Mouse (Mus musculus): ENCODE results near the gene Klhl10. TPM values are rescaled to one million over a fixed set of nuclear protein-coding genes. Genes with fewer than 3 reads are reported as not detected.
A peak's percentile ranks its signal among the peaks of the same experiment; 100 is the strongest.

Gene Klhl10
- polyA plus RNA-seq, 1 experiment from 2014 or later: 0.51 TPM

DNA sequence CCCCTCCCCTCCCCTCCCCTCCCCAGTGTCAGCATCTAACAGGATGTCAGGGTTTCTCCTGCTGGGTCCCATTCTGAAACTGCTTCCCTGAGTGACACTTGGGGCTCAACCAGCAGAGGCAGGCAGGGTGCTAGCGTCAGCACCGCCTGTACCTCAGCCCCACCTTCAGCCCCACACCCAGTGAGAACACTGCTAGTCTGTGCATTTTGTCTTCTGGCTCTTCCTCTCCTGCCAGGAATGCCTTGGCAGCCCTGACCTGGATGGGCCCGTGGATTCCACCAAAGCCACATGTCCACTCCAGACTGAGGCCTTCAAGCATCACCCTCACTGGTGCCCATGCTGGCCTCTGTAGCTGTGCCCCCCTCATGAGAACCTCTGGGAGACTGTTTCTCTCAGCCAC is 32.0 kb upstream of the Klhl10 start:
- Histone ChIP-seq H3K36me3 (peaks cover 6% of the 10 kb centered on the region), H3K4me2 (no peak overlapping the region), H3K27ac (no peak overlapping the region), H3K4me3 (replicated peaks) (no peak overlapping the region), H3K9me3 (no peaks in the 10 kb centered on the region), H3K9ac (no peak overlapping the region), H3K4me1 (peaks cover 30% of the 10 kb centered on the region), H3K27me3 (replicated peaks) (no peaks in the 10 kb centered on the region)
- WGBS: 67% methylated on average over 3 of the region's 3 CpGs
- ATAC-seq (ENCODE audit: insufficient read depth, low FRiP score, low read depth): no peak

DNA sequence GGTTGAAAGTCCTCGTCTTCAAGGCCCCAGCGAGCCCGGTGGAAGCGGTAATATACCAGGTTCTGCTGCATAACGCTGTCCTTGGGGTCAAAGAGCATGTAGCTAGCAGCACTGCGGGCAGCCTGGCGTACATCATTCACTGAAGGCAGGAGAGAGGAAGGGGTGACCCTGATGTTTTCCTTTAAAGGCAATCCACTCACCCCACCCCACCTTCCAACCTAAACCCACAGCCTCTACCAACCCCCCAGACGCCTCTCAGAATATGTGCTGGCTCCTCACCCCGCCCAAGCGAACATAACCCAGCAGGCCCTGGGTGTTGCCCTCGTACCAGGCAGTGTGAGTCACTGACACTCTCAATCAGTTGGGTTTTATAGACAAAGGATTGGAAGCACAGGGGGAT is 30.0 kb upstream of the Klhl10 start:
- ATAC-seq (ENCODE audit: insufficient read depth, low FRiP score, low read depth): no peak
- Histone ChIP-seq H3K9ac (no peak overlapping the region), H3K4me3 (replicated peaks) (peak overlapping the region; percentile 8; the same call in 1 of the 2 replicates)

DNA sequence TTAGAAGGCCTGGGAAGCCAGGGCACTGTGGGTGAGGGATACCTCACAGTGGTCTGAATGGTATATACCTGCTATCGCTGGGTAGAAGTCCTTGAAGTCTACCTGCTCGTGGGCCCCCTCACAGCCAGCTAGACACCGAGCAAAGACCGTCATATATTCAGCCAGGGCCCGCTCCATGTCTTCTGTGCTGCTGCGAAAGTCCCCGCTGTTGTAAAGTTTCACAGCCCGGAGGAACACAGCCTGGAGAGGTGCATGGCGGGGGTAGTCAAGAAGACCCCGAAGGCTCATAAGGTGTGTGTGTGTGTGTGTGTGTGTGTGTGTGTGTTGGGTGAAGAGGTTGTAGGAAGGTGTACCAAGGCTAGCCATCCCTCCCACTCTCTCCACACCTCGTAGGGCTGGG is 28.2 kb upstream of the Klhl10 start:
- H3K4me1 ChIP-seq: peaks cover 32% of the 10 kb centered on the region
- no peaks in the 10 kb centered on the region for H3K27me3 ChIP-seq (replicated peaks)
- no peaks in the 10 kb centered on the region for H3K9me3 ChIP-seq
- peak overlapping the region; percentile 79 for H3K4me3 ChIP-seq (replicated peaks)
- whole genome bisulfite sequencing: 63% methylated on average over 11 of the region's 11 CpGs
- no peak for ATAC-seq (ENCODE audit: insufficient read depth, low FRiP score, low read depth)
- H3K9ac ChIP-seq: peak overlapping the region; percentile 73
- H3K36me3 ChIP-seq: peaks cover 6% of the 10 kb centered on the region
- peak overlapping the region; percentile 96; the same call in 1 of the 2 replicates for H3K27ac ChIP-seq
- H3K4me2 ChIP-seq: peak overlapping the region; percentile 78

More for the DNA sequence above, 30.0 kb upstream of the Klhl10 start:
- H3K27ac ChIP-seq: peak overlapping the region; percentile 57; the same call in 1 of the 2 replicates
- H3K36me3 ChIP-seq: peaks cover 6% of the 10 kb centered on the region
- peaks cover 30% of the 10 kb centered on the region for H3K4me1 ChIP-seq
- no peaks in the 10 kb centered on the region for H3K9me3 ChIP-seq
- peak overlapping the region; percentile 78 for H3K4me2 ChIP-seq
- WGBS: 49% methylated on average over 11 of the region's 11 CpGs
- no peaks in the 10 kb centered on the region for H3K27me3 ChIP-seq (replicated peaks)

DNA sequence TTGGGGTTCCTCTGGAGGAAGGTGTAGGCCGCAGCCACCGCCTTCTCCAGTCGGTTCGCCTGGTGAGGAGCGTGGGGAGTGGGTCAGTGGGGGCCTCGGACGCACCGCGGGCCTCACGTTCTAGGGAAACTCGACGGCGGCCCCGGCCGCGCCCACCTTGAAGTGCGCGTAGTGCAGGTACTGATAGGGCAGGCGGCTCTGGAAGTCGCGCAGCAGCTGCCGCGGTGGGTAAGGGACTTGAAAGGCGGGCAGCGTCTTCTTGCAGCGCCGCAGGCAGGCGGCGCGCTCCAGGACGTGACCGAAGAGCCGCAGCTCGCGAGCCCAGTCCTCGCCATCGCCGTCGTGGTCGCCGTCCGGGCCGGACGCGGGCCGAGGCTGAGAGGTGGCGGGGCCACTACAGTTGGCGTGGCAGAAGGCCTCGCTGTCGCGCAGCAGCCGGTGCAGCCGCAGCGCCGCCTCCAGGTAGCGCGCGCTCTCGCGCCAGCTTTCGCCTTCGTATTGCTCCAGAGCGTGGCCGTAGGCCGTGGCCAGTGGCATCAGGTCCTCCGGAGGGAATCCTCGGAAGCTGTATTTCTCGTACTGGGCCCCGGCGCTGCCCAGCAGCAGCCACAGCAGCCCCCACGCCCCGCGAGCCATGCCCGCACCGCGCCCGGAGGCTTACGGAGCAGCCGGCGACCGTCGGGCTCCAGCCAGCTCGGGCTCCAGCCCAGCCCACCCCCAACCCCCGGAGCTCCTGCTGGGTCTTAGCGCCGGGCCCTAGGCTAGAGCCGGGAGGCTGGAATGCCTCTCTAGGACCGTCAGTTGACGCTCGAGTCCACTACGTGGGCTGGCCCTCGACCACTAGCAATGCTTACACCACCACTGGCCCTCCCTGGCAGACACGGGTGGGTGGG is 27.4 kb upstream of the Klhl10 start, which contains the start of gene P3h4:
P3h4 (minus strand) TSS at position 816 of the 893 bp plus-strand sequence.
- peak within 1 kb of the TSS; percentile 96 for H3K27ac ChIP-seq
- no peaks in the 10 kb centered on the region for H3K9me3 ChIP-seq
- peak; percentile 93 for ATAC-seq (ENCODE audit: insufficient read depth, low FRiP score, low read depth)
- H3K9ac ChIP-seq: peak within 1 kb of the TSS; percentile 73
- peaks cover 32% of the 10 kb centered on the region for H3K4me1 ChIP-seq
- 1% methylated on average over 93 of the region's 93 CpGs for WGBS
- peak within 1 kb of the TSS; percentile 79 for H3K4me3 ChIP-seq (replicated peaks)
- H3K4me2 ChIP-seq: peak within 1 kb of the TSS; percentile 78
- no peaks in the 10 kb centered on the region for H3K27me3 ChIP-seq (replicated peaks)
- peaks cover 1% of the 10 kb centered on the region for H3K36me3 ChIP-seq

DNA sequence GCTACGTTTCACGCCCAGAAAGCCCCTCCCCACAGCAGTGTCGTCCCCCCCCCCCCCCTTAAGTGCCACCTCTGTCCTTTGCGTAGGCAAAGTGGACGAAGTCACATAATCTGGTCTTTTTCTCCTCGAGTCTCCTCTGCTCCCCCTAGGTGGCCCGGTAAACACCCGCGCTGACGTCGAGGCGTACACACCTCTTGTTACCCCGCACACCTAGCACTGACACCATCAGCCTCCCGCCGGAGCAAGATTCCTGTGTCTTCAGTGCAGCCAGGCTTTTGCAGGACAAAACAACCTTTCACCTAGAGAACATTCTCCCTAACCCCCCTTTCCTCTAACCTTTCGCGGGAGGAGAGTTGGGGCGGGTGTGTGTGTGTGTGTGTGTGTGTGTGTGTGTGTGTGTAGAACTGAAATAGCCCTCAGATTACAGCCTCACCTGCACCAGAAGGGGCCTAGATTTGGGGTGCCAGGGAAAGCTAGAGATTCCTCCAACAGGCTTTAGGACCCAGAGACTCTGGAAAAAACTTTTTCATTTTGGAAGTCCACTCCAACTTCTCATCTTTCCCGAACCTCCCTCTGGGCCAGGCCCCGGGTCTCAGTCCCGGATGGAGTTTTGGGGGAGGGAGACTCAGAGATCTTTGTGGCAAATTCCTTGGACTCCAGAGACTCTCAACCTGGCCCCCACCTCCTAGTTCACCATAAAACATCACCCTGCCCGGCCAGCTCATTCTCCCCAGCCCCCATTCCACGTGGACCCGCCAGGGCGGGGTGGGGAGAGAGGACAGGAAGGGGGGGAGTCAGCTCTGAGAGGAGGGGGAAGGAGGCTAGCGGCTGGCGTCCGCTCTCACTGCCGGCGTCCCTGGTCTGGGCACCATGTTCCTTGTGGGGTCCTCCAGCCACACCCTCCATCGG is 26.5 kb upstream of the Klhl10 start, which contains the start of gene Fkbp10:
Fkbp10 (plus strand) TSS at position 784 of the 909 bp plus-strand sequence.
- Histone ChIP-seq H3K4me1 (peaks cover 32% of the 10 kb centered on the region), H3K36me3 (no peaks in the 10 kb centered on the region), H3K9me3 (no peaks in the 10 kb centered on the region), H3K27me3 (replicated peaks) (no peaks in the 10 kb centered on the region), H3K9ac (peak within 1 kb of the TSS; percentile 73), H3K27ac (peak within 1 kb of the TSS; percentile 96), H3K4me2 (peak within 1 kb of the TSS; percentile 78), H3K4me3 (replicated peaks) (peak within 1 kb of the TSS; percentile 79)
- WGBS: 1% methylated on average over 31 of the region's 31 CpGs
- peak; percentile 29 for ATAC-seq (ENCODE audit: insufficient read depth, low FRiP score, low read depth)

DNA sequence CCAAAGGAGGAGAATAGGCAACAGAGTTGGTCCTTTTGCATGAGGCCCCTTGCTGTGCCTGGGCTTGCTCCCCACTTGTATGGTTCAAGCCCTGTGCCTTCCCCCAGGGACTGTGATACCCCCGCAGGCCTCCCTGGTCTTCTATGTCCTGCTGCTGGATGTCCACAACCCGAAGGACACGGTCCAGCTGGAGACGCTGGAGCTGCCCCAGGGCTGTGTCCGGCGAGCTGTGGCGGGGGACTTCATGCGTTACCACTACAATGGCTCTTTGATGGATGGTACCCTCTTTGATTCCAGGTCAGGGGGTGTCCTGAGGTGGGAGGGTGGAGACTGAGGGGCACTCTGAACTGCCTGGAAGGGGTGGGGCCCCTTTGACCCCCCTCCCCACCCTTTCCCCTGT is 20.2 kb upstream of the Klhl10 start:
- Histone ChIP-seq H3K4me2 (no peak overlapping the region), H3K27ac (no peak overlapping the region), H3K4me3 (replicated peaks) (no peak overlapping the region), H3K27me3 (replicated peaks) (no peaks in the 10 kb centered on the region), H3K36me3 (peaks cover 17% of the 10 kb centered on the region), H3K4me1 (0 out of 2 replicates have a peak, but pooled peaks cover 3% of the 10 kb centered on the region), H3K9ac (no peak overlapping the region), H3K9me3 (no peaks in the 10 kb centered on the region)
- no peak for ATAC-seq (ENCODE audit: insufficient read depth, low FRiP score, low read depth)
- WGBS: 78% methylated on average over 8 of the region's 8 CpGs

DNA sequence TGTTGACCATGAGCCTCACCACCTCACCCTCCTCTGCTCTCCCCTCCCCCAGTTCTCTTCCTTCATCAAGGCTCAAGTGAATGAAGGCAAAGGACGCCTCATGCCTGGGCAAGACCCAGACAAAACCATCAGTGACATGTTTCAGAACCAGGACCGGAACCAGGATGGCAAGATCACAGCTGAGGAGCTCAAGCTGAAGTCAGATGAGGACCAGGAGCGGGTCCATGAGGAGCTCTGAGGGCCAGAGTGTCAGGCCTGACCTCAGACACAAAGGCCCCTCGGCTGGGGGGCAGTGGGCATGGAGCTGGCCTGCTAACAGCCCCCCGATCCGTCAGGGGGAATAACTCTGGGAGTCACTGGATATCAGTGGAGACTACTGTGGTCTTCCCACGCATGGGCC is 17.9 kb upstream of the Klhl10 start:
- WGBS: 90% methylated on average over 7 of the region's 7 CpGs

DNA sequence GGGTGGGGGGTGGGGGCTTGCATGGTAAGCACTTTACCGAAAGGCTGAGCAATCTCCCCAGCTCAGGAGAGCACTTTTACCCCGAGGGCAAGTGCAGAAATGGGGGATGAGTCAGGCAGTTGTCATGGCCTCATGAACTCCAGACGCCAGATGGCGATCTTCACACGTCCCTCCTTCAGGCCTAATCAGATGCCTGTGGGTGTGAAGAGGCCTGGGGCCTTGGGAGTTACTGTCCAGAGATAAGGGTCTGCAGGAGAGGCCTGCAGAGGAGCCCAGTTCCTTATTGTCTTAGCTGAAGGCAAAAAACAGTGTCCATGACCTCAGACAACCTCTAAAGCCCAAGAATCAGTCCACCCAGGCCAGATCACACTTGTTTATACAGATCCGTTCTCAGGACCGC is 15.9 kb upstream of the Klhl10 start:
- Histone ChIP-seq H3K27ac (no peak overlapping the region), H3K4me2 (no peak overlapping the region), H3K4me3 (replicated peaks) (no peak overlapping the region), H3K36me3 (peaks cover 20% of the 10 kb centered on the region), H3K27me3 (replicated peaks) (no peaks in the 10 kb centered on the region), H3K4me1 (no peaks in the 10 kb centered on the region), H3K9me3 (no peaks in the 10 kb centered on the region), H3K9ac (no peak overlapping the region)
- no peak for ATAC-seq (ENCODE audit: insufficient read depth, low FRiP score, low read depth)
- 23% methylated on average over 7 of the region's 7 CpGs for WGBS

More for the DNA sequence above, 17.9 kb upstream of the Klhl10 start:
- Histone ChIP-seq H3K27ac (no peak overlapping the region), H3K4me3 (replicated peaks) (no peak overlapping the region), H3K36me3 (peaks cover 17% of the 10 kb centered on the region), H3K4me1 (no peaks in the 10 kb centered on the region), H3K27me3 (replicated peaks) (no peaks in the 10 kb centered on the region), H3K4me2 (no peak overlapping the region), H3K9ac (no peak overlapping the region), H3K9me3 (no peaks in the 10 kb centered on the region)
- ATAC-seq (ENCODE audit: insufficient read depth, low FRiP score, low read depth): no peak

DNA sequence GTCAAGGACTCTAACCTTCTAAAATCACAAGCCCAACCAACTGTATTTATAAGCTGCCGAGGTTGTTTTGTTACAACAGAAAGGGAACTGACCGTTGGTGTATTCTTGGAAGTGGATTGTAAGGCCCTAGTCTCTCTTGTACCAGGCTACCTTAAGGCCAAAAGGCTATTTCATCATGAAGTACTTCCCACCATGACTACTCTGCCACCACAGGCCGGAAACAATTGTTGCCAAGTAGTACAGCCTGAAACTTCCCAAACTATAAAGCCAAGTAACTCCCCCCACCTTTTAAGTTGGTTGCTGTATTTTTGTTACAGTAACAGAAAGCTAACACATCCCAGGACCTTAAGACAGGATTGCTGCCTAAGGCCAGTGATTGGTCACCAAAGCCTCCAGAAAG is 14.9 kb upstream of the Klhl10 start:
- Histone ChIP-seq H3K36me3 (peaks cover 21% of the 10 kb centered on the region), H3K9ac (no peak overlapping the region), H3K27ac (no peak overlapping the region), H3K4me2 (no peak overlapping the region), H3K4me3 (replicated peaks) (no peak overlapping the region), H3K27me3 (replicated peaks) (no peaks in the 10 kb centered on the region), H3K9me3 (no peaks in the 10 kb centered on the region), H3K4me1 (no peaks in the 10 kb centered on the region)
- ATAC-seq (ENCODE audit: insufficient read depth, low FRiP score, low read depth): no peak
- WGBS: 78% methylated on average over 3 of the region's 3 CpGs

DNA sequence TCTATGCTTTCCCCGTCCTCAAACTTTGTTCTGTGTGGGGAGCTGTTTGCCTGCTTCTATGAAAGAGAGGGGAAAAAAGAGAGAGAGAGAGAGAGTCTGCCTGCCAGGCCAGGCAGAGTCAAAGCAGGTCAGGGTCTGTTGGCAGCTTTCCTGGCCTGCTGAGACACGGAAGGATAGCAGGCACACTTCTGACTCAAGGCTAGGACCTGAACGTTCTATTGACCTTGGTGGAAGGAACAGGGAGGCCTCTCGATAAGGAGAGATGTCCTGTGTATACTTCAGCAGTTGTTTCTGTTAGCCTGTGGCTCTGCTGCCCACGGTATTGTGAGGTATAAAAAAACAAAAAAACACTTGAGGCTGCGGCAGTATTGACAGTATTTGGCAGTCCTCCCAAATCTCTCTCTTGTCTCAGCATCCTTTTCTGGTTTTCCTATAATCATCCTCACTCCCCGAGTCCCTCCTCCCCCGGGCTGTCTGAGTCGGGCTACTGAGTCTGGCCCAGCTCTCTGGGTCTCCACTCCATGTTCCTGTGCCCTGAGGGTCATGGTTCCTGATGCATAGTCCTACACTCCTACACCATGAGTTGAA is 13.0 kb upstream of the Klhl10 start:
- Histone ChIP-seq H3K9me3 (no peaks in the 10 kb centered on the region), H3K4me1 (no peaks in the 10 kb centered on the region), H3K4me3 (replicated peaks) (no peak overlapping the region), H3K27me3 (replicated peaks) (no peaks in the 10 kb centered on the region), H3K4me2 (no peak overlapping the region), H3K9ac (no peak overlapping the region), H3K27ac (peak overlapping the region; percentile 22; the same call in 1 of the 2 replicates), H3K36me3 (peaks cover 19% of the 10 kb centered on the region)
- no peak for ATAC-seq (ENCODE audit: insufficient read depth, low FRiP score, low read depth)
- 56% methylated on average over 9 of the region's 9 CpGs for WGBS

DNA sequence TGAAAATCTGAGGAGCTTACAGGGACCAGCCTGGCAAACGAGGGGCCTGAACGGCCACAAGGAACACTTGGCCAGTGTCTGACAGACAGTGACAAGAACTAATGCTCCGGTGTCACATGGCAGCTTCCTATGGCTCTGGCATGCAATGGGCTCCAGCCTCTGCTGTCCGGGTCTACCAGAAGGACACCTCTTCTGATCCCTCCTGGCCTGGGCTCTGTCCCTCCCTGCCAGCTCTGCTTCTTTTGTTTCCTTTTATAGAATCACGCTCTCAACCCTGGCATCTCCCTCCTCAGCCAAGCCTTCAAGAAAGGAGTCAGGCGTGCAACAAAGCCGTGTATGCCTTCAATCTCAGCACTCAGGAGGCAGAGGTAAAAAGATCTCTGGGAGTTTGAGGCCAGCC is 11.7 kb upstream of the Klhl10 start:
- H3K4me1 ChIP-seq: no peaks in the 10 kb centered on the region
- H3K36me3 ChIP-seq: peaks cover 13% of the 10 kb centered on the region; the same call in 1 of the 2 replicates
- WGBS: 84% methylated on average over 7 of the region's 7 CpGs
- no peak overlapping the region for H3K4me2 ChIP-seq
- no peaks in the 10 kb centered on the region for H3K27me3 ChIP-seq (replicated peaks)
- H3K9ac ChIP-seq: no peak overlapping the region
- no peak overlapping the region for H3K27ac ChIP-seq
- H3K9me3 ChIP-seq: no peaks in the 10 kb centered on the region
- no peak for ATAC-seq (ENCODE audit: insufficient read depth, low FRiP score, low read depth)
- H3K4me3 ChIP-seq (replicated peaks): no peak overlapping the region
